Mouse (Mus musculus) heart, adult 18-20 months (tissue): ENCODE data around the gene Hnrnph2. TPM values are rescaled to one million over a fixed set of nuclear protein-coding genes. Genes with fewer than 3 reads are reported as not detected.

Experiments
- DNase-seq, 2 experiments: peaks; one replicate each; pipeline ENCODE4 v3.0.0; 2021 to 2022; ENCODE audit warnings: mixed read lengths in 1 of 2
- total RNA-seq, 2 experiments: library from RNA; stranded (reverse); gene quantifications; 2 replicates each; pipeline ENCODE4 v1.2.3; 2021

The Hnrnph2 gene
- total RNA-seq, 2 experiments from 2014 or later = 61.2 to 69.5 TPM

DNA sequence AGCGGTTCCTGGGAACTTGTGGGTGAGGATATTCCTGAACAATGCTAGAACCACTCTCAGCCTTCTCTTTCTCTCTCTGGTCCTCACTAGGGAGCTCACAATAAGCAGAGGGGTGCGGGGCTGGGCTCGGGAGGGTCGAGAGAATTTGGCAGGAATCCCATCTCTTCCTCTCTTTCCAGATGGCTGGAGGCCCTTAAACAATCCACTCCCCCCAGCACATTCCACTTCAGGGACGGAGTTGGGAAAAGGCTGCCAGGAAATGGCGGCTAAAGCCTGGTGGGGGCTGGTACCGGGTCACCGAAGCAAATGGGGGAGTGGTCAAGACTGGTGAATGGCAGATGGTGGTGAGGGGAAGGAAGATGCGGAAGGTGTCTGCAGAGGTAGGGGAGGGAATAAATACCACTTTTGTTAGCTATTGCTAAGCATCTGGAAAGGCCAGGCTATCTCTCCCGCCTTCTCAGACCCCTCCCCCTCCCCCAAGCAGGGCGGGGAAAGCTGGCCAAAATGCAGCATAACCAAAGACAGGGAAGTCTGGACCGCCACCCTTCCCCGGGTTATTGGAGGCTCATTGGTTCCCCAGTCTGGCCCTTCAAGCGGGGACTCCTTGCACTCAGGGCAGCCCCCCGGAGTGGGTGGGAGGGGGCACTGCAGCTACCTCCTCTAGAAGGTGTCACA lies 11.4 kb downstream of the Hnrnph2 start:
- DNase-seq = peak; percentile 45 to 61

- no peak for DNase-seq
Observed at GRCm38 (mm10) chrX:134614306-134614705, 13.3 kb downstream of the Hnrnph2 start.

DNA sequence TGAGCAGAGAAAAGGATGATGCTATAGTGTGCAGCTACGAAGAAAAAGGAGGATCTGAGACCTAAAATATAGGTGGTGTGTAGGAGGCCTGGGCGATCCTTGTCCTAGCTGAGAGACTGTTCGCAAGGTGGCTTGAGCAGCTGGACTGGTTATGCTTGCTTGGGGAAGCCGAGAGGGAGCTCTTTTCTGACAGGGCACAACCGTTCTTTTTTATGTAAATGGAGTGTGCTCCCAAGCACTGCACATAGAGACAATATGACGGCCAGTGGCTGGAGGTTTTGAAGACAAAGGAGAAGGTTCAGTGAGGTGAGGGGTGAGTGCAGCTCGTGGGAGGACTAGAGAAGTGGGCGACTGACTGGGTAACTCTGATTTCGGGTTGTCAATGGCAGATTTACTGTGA lies 18.7 kb downstream of the Hnrnph2 start:
- no peak for DNase-seq

DNA sequence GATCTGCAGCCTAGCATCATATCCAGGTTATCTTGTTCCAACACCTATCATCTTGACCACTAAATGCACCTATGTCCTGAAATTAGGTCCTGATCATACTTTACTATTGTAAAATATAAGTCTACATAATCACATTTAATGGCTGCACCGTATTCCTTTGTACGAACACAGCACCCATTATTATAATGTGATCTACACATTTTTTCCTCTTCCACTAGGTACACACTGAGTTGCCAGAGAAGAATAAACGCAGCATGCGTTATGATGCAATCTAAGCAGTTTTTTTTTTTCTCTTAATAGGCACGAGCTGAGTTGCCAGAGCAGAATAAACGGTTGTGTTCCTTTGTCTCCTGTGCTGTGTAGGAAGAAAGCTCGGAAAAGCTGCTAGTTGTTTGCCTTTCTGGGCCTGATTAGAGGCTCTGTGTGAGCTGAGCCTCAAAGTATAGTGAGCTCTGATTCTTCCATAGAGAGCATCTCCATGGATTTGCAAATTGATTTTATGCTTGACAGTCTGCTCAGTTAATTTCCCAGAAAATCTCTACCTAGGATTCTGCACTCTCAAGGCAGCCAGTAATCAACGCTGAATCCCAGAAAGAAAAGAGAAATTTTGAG lies 19.4 kb downstream of the Hnrnph2 start:
- DNase-seq = no peak

DNA sequence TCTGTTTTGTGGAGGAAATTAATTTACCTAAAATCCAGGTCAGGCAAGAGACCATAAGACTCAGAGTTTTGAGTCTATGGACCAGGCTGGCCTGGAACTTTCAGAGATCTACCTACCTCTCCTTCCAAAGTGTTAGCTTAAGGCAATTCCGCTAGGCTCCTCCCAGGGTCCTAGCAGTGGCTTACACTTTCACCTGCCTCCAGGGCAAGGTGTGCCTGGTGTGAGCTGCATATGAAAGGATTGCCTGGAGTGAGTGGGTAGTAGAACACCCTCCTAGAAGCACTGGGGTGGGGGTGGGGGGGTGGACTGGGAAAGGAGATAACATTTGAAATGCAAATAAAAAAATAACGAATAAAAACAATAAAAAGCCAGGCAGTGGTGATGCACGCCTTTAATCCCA lies 20.7 kb downstream of the Hnrnph2 start:
- no peak for DNase-seq

- no peak for DNase-seq
Observed at GRCm38 (mm10) chrX:134623350-134623749, 22.4 kb downstream of the Hnrnph2 start.

DNA sequence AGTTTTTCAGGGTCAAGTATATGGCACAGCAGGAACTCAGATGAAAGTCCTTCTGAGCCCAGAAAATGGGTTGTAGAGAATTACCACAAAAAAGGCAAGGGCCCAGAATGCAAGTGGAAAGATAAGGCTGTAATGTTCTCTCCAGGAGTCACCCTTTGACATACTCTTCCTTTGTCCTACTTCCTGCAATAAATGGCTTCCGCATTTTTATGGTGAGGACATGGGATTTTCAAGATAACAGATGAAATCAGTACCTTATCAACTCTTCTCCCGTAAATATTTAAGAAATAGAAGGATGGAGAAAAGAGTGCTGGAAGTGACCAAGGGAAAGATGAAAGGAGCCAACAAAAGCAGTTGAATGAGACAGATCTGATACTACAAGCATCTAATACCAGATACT lies 27.2 kb downstream of the Hnrnph2 start:
- DNase-seq = no peak

DNA sequence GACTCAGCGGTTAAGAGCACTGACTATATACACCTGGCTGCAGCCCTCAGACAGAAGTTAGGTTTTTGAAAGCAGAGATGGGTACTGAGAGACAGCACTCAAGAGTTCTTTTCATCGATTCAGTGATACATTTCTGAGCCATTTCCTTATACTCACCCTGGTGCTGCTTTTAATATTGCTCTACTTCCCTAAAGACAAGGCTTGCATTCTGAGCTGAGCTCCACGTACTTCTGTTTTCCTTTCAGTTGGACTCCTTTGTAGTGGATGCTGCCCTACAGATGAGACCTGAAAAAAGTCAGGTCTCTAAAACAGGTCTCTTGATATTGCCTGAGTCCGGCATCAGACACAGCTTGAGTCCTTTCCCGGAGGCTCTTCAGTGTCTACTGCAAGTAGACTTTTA lies 31.7 kb downstream of the Hnrnph2 start:
- no peak for DNase-seq

DNA sequence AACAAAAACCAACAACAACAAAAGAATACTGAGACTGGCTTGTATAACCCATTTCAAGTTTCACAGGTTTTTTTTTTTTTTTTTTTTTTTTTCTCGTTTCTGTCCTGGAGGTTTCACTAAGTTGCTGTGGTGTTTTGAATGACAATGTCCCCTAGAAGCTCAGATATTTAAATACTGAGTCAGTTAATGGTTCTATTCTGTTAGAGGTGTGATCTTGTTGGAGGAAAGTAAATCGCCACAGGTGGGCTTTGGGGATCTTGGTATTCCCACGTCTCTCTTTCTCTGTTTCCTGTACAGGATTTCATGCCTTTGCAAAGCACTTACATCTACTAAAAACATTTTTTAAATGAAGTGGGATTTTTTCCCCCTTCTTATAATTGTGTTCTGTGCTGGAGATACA lies 34.1 kb downstream of the Hnrnph2 start:
- no peak for DNase-seq

DNA sequence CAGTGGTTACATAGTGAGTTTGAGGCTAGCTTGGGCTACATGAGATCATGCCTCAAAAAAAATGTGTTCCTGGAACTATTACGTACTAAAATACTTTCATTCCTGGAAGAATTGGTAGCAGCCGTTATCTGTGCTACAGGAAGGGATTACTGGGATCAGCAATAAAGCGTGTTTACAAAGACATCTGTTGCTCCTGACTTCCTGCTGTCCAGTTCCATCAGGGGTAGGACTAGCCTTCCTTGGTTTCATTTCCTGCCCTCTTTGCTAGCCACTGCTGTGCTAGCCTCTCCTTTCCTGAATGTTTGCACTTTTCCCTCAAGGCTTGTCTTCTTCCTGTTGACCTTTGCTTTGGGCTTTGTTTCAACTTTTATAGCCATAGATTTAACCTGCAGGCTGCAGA lies 34.9 kb downstream of the Hnrnph2 start:
- DNase-seq = peak in 1 of 2 experiments; percentile 3

- DNase-seq = peak in 1 of 2 experiments; percentile 4
Observed at GRCm38 (mm10) chrX:134641000-134641760, 40.2 kb downstream of the Hnrnph2 start.

GRCm38 (mm10) chrX:134646338-134646737 lies 45.4 kb downstream of the Hnrnph2 start:
- DNase-seq = no peak

GRCm38 (mm10) chrX:134647421-134647820 lies 46.4 kb downstream of the Hnrnph2 start:
- DNase-seq = no peak

DNA sequence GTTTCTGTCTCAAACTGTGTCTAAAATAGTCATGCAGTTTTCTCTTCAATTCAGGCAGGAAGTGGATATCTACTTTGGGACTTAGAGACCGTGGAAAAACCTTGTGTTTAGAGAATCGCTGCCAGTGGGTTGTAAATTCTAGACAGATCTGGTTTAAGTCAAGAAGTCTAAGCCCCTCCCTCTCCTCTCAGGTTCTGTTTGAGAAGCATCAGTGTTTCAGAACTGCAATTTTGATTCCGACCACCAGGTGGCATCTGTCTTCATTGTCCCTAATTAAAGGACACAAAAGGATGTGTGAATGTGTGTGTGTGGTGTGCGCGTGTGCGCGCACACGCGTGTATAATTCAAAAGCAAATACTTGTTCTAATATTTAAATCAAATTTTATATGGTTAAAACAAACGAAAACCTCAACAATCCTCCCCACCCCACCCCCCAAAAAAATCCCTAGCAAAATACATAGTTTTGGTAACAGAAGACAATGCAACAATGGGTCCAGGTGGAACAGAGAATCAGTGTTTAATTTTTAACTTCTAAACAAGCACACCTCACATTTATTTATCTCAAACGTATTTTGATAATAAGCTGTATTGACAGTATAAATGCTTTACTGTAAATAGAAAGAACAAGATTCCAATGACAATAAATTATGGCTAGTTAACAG lies 47.2 kb downstream of the Hnrnph2 start:
- DNase-seq = peak; percentile 64 to 87

GRCm38 (mm10) chrX:134652061-134652460 lies 51.1 kb downstream of the Hnrnph2 start:
- DNase-seq = no peak

Other genes starting within 250 kb of the Hnrnph2 start
- gene Drp2, start 196.6 kb upstream of the Hnrnph2 start, total RNA-seq = under 1 TPM; 0.37 to 0.49 TPM
- not detected for gene Taf7l, start 124.7 kb upstream of the Hnrnph2 start, total RNA-seq
- 10 to 100 TPM; 23.1 to 30.8 TPM for gene Timm8a1, start 59.3 kb upstream of the Hnrnph2 start, total RNA-seq
- gene Btk, start 17.6 kb upstream of the Hnrnph2 start, total RNA-seq = 1 to 10 TPM; 1.0 to 2.6 TPM
- 100 to 1,000 TPM; 114 to 149 TPM for gene Rpl36a, start 15.5 kb upstream of the Hnrnph2 start, total RNA-seq
- gene Gla, start 54 bp upstream of the Hnrnph2 start, total RNA-seq = 1 to 10 TPM; 1.6 to 2.0 TPM
- gene Armcx4, start 85.3 kb downstream of the Hnrnph2 start, total RNA-seq = 1 to 10 TPM; 3.6 to 6.0 TPM
- 1 to 10 TPM; 4.2 to 5.7 TPM for gene Armcx1, start 116.8 kb downstream of the Hnrnph2 start, total RNA-seq
- 1 to 10 TPM in 1 of 2 experiments, under 1 TPM in 1; 0.87 to 1.1 TPM for gene Armcx6, start 150.2 kb downstream of the Hnrnph2 start, total RNA-seq
- 10 to 100 TPM; 13.8 to 14.8 TPM for gene Armcx3, start 155.4 kb downstream of the Hnrnph2 start, total RNA-seq
- 1 to 10 TPM; 6.4 to 6.7 TPM for gene Armcx2, start 208.0 kb downstream of the Hnrnph2 start, total RNA-seq